Mouse (Mus musculus): ENCODE measurements around the gene Armc7.

Gene Armc7

GRCm38 (mm10) chr11:115534759-115535371, 59.4 kb downstream of the Armc7 start:
- DNase-seq = no peak

GRCm38 (mm10) chr11:115535401-115536037, 60.1 kb downstream of the Armc7 start:
- peak; percentile 32 to 39 for DNase-seq

GRCm38 (mm10) chr11:115536038-115536681, 60.7 kb downstream of the Armc7 start, which contains the start of gene Sumo2:
Gene Sumo2, minus strand, starts transcription at chr11:115536276.
- peak; percentile 97 to 99 for DNase-seq

DNA sequence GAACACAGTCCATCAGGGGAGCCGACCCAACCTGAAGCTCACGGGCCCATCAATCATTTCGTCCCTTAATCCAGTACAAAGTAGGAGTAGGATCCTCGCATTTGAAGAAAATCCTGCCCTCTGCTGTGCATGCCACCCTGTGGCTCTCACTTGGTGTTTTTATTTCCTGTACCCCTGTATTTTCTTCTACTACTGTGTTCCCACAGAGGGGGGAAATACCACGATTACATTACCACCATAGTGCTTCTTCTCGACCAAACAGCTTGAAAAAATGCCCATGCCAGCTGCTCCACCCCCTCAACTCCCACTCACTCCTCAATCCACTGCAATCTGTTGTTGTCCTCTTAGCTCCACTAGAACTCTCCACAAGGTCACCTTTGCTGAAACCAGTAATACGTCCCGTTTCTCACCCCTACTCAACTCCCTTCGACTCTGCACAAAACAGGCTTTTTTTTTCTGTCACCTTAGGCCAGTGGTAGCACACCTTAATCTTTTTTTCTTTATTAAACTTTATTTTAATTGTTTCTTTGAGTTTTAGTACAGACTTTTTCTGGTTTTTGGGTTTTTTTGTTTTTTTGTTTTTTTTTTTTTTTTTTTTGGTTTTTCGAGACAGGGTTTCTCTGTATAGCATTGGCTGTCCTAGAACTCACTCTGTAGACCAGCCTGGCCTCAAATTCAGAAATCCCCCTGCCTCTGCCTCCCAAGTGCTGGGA, 61.5 kb downstream of the Armc7 start:
- peak in 1 of 2 experiments; percentile 12 for DNase-seq

GRCm38 (mm10) chr11:115538045-115538444, 62.6 kb downstream of the Armc7 start:
- DNase-seq = no peak
